Mouse (Mus musculus) brain, adult 10 weeks (tissue): Measurements from ENCODE around the gene Ucp1. TPM values are rescaled to one million over a fixed set of nuclear protein-coding genes. Genes with fewer than 3 reads are reported as not detected.

Source experiments
- polyA plus RNA-seq: library from polyadenylated mRNA; stranded (reverse); fragments of 350-450 nt; fragmentation: Illumina TruSeq; extraction: RNeasy Lipid Tissue Mini Kit (QIAGEN cat#74804); gene quantifications from one replicate; pipeline ENCODE4 v1.2.3, GENCODE M21; 2015; ENCODE audit warnings: low read depth, low replicate concordance

The Ucp1 gene
- polyA plus RNA-seq, result not detected

GRCm38 (mm10) chr8:83290176-83290575 lies at the start of gene Ucp1:
Ucp1 (plus strand) TSS chr8:83290352.

GRCm38 (mm10) chr8:83331899-83332697 lies 41.9 kb downstream of the Ucp1 start, which contains the start of gene Elmod2:
Elmod2 (minus strand) TSS chr8:83332486.

Other genes starting within 250 kb of the Ucp1 start
- gene Tbc1d9, start 125.0 kb upstream of the Ucp1 start, polyA plus RNA-seq, result 48.9 TPM
- gene Gm10645, start 124.2 kb upstream of the Ucp1 start, polyA plus RNA-seq, result 1.2 TPM
- gene Elmod2, start 42.1 kb downstream of the Ucp1 start, polyA plus RNA-seq, result 12.6 TPM
- gene Mgat4d, start 58.1 kb downstream of the Ucp1 start, polyA plus RNA-seq, result not detected
- gene Clgn, start 99.5 kb downstream of the Ucp1 start, polyA plus RNA-seq, result 9.2 TPM
- 446 TPM for gene Scoc, start 168.0 kb downstream of the Ucp1 start, polyA plus RNA-seq
- not detected for gene Olfr370, start 245.4 kb downstream of the Ucp1 start, polyA plus RNA-seq